Mouse (Mus musculus) heart, adult 9 months (tissue): ENCODE results near the gene Lsm2.
"Not testable (repeated sequence)": the region's sequence is repeated elsewhere in the genome, so short reads cannot be mapped to it uniquely, and the experiment has no call there.

Source experiments
- DNase-seq, 2 experiments: peaks; one replicate each; pipeline ENCODE4 v3.0.0; 2022; ENCODE audit warnings: low spot score in 2 of 2

Gene Lsm2

GRCm38 (mm10) chr17:34956340-34956739 is 25.3 kb upstream of the Lsm2 start:
- DNase-seq, result no peak

- DNase-seq, result not testable (repeated sequence)
Measured at GRCm38 (mm10) chr17:34957291-34957690, 24.4 kb upstream of the Lsm2 start.

- DNase-seq, result not testable (repeated sequence)
Measured at GRCm38 (mm10) chr17:34957966-34958365, 23.7 kb upstream of the Lsm2 start.

- not testable (repeated sequence) for DNase-seq
Measured at GRCm38 (mm10) chr17:34958734-34959129, 22.9 kb upstream of the Lsm2 start.

GRCm38 (mm10) chr17:34959130-34959778 is 22.4 kb upstream of the Lsm2 start, which contains the start of gene Hspa1b:
Gene Hspa1b (minus strand): TSS chr17:34959238.
- peak; percentile 94 for DNase-seq

GRCm38 (mm10) chr17:34959881-34960515 is 21.7 kb upstream of the Lsm2 start:
- peak in 1 of 2 experiments; percentile 72 for DNase-seq

- peak in 1 of 2 experiments; percentile 32 for DNase-seq
Measured at GRCm38 (mm10) chr17:34960702-34961493, 20.8 kb upstream of the Lsm2 start.

GRCm38 (mm10) chr17:34962125-34962524 is 19.5 kb upstream of the Lsm2 start:
- DNase-seq, result peak in 1 of 2 experiments; percentile 44

- DNase-seq, result no peak
Measured at GRCm38 (mm10) chr17:34962841-34963240, 18.8 kb upstream of the Lsm2 start.

- no peak for DNase-seq
Measured at GRCm38 (mm10) chr17:34964640-34965049, 17.0 kb upstream of the Lsm2 start.

- peak in 1 of 2 experiments; percentile 41 for DNase-seq
Measured at GRCm38 (mm10) chr17:34965627-34966026, 16.0 kb upstream of the Lsm2 start.

- DNase-seq, result not testable (repeated sequence)
Measured at GRCm38 (mm10) chr17:34969822-34970221, 11.8 kb upstream of the Lsm2 start, which contains the start of gene Gm20481. Gene Gm20481 (plus strand): TSS chr17:34969912.

GRCm38 (mm10) chr17:34970850-34971249 is 10.8 kb upstream of the Lsm2 start:
- DNase-seq, result not testable (repeated sequence)

- DNase-seq, result not testable (repeated sequence)
Measured at GRCm38 (mm10) chr17:34971694-34972068, 10.0 kb upstream of the Lsm2 start.

GRCm38 (mm10) chr17:34972069-34972749 is 9.5 kb upstream of the Lsm2 start, which contains the start of the genes Hspa1a and Hspa1l:
Gene Hspa1a (minus strand): TSS chr17:34972156.
Gene Hspa1l (plus strand): TSS chr17:34972703.
- DNase-seq, result peak; percentile 96 to 97

- no peak for DNase-seq
Measured at GRCm38 (mm10) chr17:34975581-34976492, 5.8 kb upstream of the Lsm2 start.

GRCm38 (mm10) chr17:34977000-34977399 is 4.7 kb upstream of the Lsm2 start:
- DNase-seq, result no peak

GRCm38 (mm10) chr17:34978239-34978638 is 3.4 kb upstream of the Lsm2 start:
- DNase-seq, result no peak

GRCm38 (mm10) chr17:34979631-34980030 is 2.0 kb upstream of the Lsm2 start:
- no peak for DNase-seq

- DNase-seq, result peak in 1 of 2 experiments; percentile 57
Measured at GRCm38 (mm10) chr17:34980655-34981054, 1.0 kb upstream of the Lsm2 start.
